Mouse (Mus musculus) lung, embryonic 15.5 days (tissue): ENCODE results near the gene Osmr. TPM values are rescaled to one million over a fixed set of nuclear protein-coding genes. Genes with fewer than 3 reads are reported as not detected.
A peak's percentile ranks its signal among the peaks of the same experiment; 100 is the strongest.
"Not testable (repeated sequence)": the region's sequence is repeated elsewhere in the genome, so short reads cannot be mapped to it uniquely, and the experiment has no call there.

Experiments used
- ATAC-seq: fragments of 200-750 bp; cut with Nextera tagmentation; 2 replicates; pipeline ENCODE4 v1.8.0; 2017; ENCODE audit warnings: moderate number of reproducible peaks, borderline replicate concordance; ENCODE audit not compliant: low FRiP score, low TSS enrichment; ENCODE audit errors: extremely low read depth
- H3K27ac ChIP-seq: fragments of 300-500 bp; sonication (generic); 2 replicates; pipeline ENCODE4 v1.5.1; 2015; ENCODE audit warnings: moderate library complexity, mild to moderate bottlenecking, inconsistent platforms
- H3K27me3 ChIP-seq: fragments of 300-500 bp; sonication (generic); 2 replicates; pipeline ENCODE4 v1.6.1; 2015; ENCODE audit warnings: inconsistent platforms
- H3K36me3 ChIP-seq: fragments of 300-500 bp; sonication (generic); 2 replicates; pipeline ENCODE4 v1.6.1; 2015; ENCODE audit warnings: inconsistent platforms
- H3K4me1 ChIP-seq: fragments of 300-500 bp; sonication (generic); 2 replicates; pipeline ENCODE4 v1.6.1; 2015; ENCODE audit warnings: inconsistent platforms
- H3K4me2 ChIP-seq: fragments of 300-500 bp; sonication (generic); 2 replicates; pipeline ENCODE4 v1.6.1; 2015; ENCODE audit warnings: inconsistent platforms, mild to moderate bottlenecking, moderate library complexity
- H3K4me3 ChIP-seq: fragments of 300-500 bp; sonication (generic); 2 replicates; pipeline ENCODE4 v1.5.1; 2015; ENCODE audit warnings: mild to moderate bottlenecking, inconsistent platforms
- H3K9ac ChIP-seq: fragments of 300-500 bp; sonication (generic); 2 replicates; pipeline ENCODE4 v1.6.1; 2015; ENCODE audit warnings: inconsistent platforms
- H3K9me3 ChIP-seq: fragments of 300-500 bp; sonication (generic); 2 replicates; pipeline ENCODE4 v1.6.1; 2016; ENCODE audit warnings: inconsistent platforms
- WGBS: fragments of 180-500 bp; shearing (Covaris S2); methylation state at CpG from one replicate; pipeline ENCODE4 v1.1.7; 2015; 5-methylcytosine and 5-hydroxymethylcytosine counted together
- polyA plus RNA-seq: library from polyadenylated mRNA; unstranded; fragments of >200 nt; fragmentation: Nextera tagmentation; extraction: Ambion mirVana; gene quantifications from 2 replicates; pipeline ENCODE4 v1.2.1, GENCODE M21; 2015

The Osmr gene
- polyA plus RNA-seq, 1 experiment from 2014 or later: 2.1 TPM

- Histone ChIP-seq H3K4me3 (no peak overlapping the region), H3K9me3 (no peaks in the 10 kb centered on the region), H3K36me3 (no peaks in the 10 kb centered on the region), H3K27ac (no peak overlapping the region), H3K4me1 (0 out of 2 replicates have a peak, but pooled peaks cover 5% of the 10 kb centered on the region), H3K9ac (no peak overlapping the region), H3K27me3 (no peaks in the 10 kb centered on the region), H3K4me2 (no peak overlapping the region)
- 77% methylated on average over 7 of the region's 7 CpGs for WGBS
- no peak for ATAC-seq
Observed at GRCm38 (mm10) chr15:6859781-6860180, 15.0 kb downstream of the Osmr start.

GRCm38 (mm10) chr15:6858871-6859270 lies 15.9 kb downstream of the Osmr start:
- Histone ChIP-seq H3K36me3 (no peaks in the 10 kb centered on the region), H3K9me3 (no peaks in the 10 kb centered on the region), H3K27me3 (no peaks in the 10 kb centered on the region), H3K4me1 (0 out of 2 replicates have a peak, but pooled peaks cover 5% of the 10 kb centered on the region), H3K27ac (no peak overlapping the region), H3K9ac (no peak overlapping the region), H3K4me3 (no peak overlapping the region), H3K4me2 (no peak overlapping the region)
- WGBS: 79% methylated on average over 4 of the region's 4 CpGs
- ATAC-seq: no peak

- Histone ChIP-seq H3K36me3 (no peaks in the 10 kb centered on the region), H3K9ac (no peak overlapping the region), H3K4me3 (no peak overlapping the region), H3K27ac (no peak overlapping the region), H3K4me2 (no peak overlapping the region), H3K27me3 (no peaks in the 10 kb centered on the region), H3K9me3 (no peaks in the 10 kb centered on the region), H3K4me1 (0 out of 2 replicates have a peak, but pooled peaks cover 5% of the 10 kb centered on the region)
- 84% methylated on average over 9 of the region's 9 CpGs for WGBS
- no peak for ATAC-seq
Observed at GRCm38 (mm10) chr15:6857270-6857905, 17.4 kb downstream of the Osmr start.

- H3K4me3 ChIP-seq: no peak overlapping the region
- H3K4me1 ChIP-seq: no peaks in the 10 kb centered on the region
- H3K27me3 ChIP-seq: no peaks in the 10 kb centered on the region
- no peak overlapping the region for H3K9ac ChIP-seq
- H3K36me3 ChIP-seq: no peaks in the 10 kb centered on the region
- WGBS: 61% methylated on average over 1 of the region's 1 CpGs
- H3K27ac ChIP-seq: no peak overlapping the region
- H3K4me2 ChIP-seq: no peak overlapping the region
- no peak for ATAC-seq
- no peaks in the 10 kb centered on the region for H3K9me3 ChIP-seq
Observed at GRCm38 (mm10) chr15:6849851-6850250, 24.9 kb downstream of the Osmr start.

- Histone ChIP-seq H3K27me3 (no peaks in the 10 kb centered on the region), H3K4me1 (no peaks in the 10 kb centered on the region), H3K27ac (no peak overlapping the region), H3K9me3 (no peaks in the 10 kb centered on the region), H3K4me3 (no peak overlapping the region), H3K4me2 (no peak overlapping the region), H3K9ac (no peak overlapping the region), H3K36me3 (no peaks in the 10 kb centered on the region)
- 47% methylated on average over 4 of the region's 4 CpGs for WGBS
- peak; percentile 46; the same call in 1 of the 2 replicates for ATAC-seq
Observed at GRCm38 (mm10) chr15:6840199-6840598, 34.6 kb downstream of the Osmr start.

- WGBS: 41% methylated on average over 4 of the region's 4 CpGs
- ATAC-seq: no peak
- no peaks in the 10 kb centered on the region for H3K9me3 ChIP-seq
- no peak overlapping the region for H3K9ac ChIP-seq
- H3K4me2 ChIP-seq: no peak overlapping the region
- no peak overlapping the region for H3K27ac ChIP-seq
- H3K4me1 ChIP-seq: no peaks in the 10 kb centered on the region
- no peaks in the 10 kb centered on the region for H3K36me3 ChIP-seq
- H3K27me3 ChIP-seq: no peaks in the 10 kb centered on the region
- H3K4me3 ChIP-seq: no peak overlapping the region
Observed at GRCm38 (mm10) chr15:6815807-6816206, 59.0 kb downstream of the Osmr start.

GRCm38 (mm10) chr15:6801212-6801611 lies 73.6 kb downstream of the Osmr start:
- not testable (repeated sequence) for H3K4me1 ChIP-seq, H3K9me3 ChIP-seq, H3K4me2 ChIP-seq, H3K27me3 ChIP-seq, ATAC-seq, H3K4me3 ChIP-seq, H3K9ac ChIP-seq, H3K27ac ChIP-seq
- H3K36me3 ChIP-seq: peaks cover 22% of the 10 kb centered on the region
- 97% methylated on average over 8 of the region's 8 CpGs for WGBS

GRCm38 (mm10) chr15:6792846-6793245 lies 81.9 kb downstream of the Osmr start:
- Histone ChIP-seq H3K4me3 (no peak overlapping the region), H3K4me2 (no peak overlapping the region), H3K9ac (no peak overlapping the region), H3K9me3 (no peaks in the 10 kb centered on the region), H3K27ac (no peak overlapping the region), H3K36me3 (peaks cover 78% of the 10 kb centered on the region), H3K27me3 (no peaks in the 10 kb centered on the region), H3K4me1 (no peaks in the 10 kb centered on the region)
- no peak for ATAC-seq
- 80% methylated on average over 7 of the region's 7 CpGs for WGBS

- H3K4me3 ChIP-seq: no peak overlapping the region
- no peak overlapping the region for H3K9ac ChIP-seq
- no peak overlapping the region for H3K27ac ChIP-seq
- WGBS: 75% methylated on average over 11 of the region's 11 CpGs
- H3K27me3 ChIP-seq: no peaks in the 10 kb centered on the region
- no peaks in the 10 kb centered on the region for H3K4me1 ChIP-seq
- peaks cover 81% of the 10 kb centered on the region for H3K36me3 ChIP-seq
- peak; percentile 46; the same call in 1 of the 2 replicates for ATAC-seq
- no peak overlapping the region for H3K4me2 ChIP-seq
- no peaks in the 10 kb centered on the region for H3K9me3 ChIP-seq
Observed at GRCm38 (mm10) chr15:6791648-6792047, 83.1 kb downstream of the Osmr start.

- 73% methylated on average over 7 of the region's 7 CpGs for WGBS
- no peak for ATAC-seq
- Histone ChIP-seq H3K4me1 (no peaks in the 10 kb centered on the region), H3K9me3 (no peaks in the 10 kb centered on the region), H3K27me3 (no peaks in the 10 kb centered on the region), H3K4me2 (no peak overlapping the region), H3K36me3 (peaks cover 78% of the 10 kb centered on the region), H3K9ac (no peak overlapping the region), H3K4me3 (no peak overlapping the region), H3K27ac (0 out of 2 replicates have a peak overlapping the region, but pooled peaks have one; percentile 12)
Observed at GRCm38 (mm10) chr15:6790011-6790410, 84.8 kb downstream of the Osmr start.

GRCm38 (mm10) chr15:6787236-6787635 lies 87.5 kb downstream of the Osmr start:
- WGBS: 93% methylated on average over 10 of the region's 10 CpGs
- no peaks in the 10 kb centered on the region for H3K27me3 ChIP-seq
- peaks cover 73% of the 10 kb centered on the region for H3K36me3 ChIP-seq
- H3K9ac ChIP-seq: no peak overlapping the region
- no peak overlapping the region for H3K27ac ChIP-seq
- no peak for ATAC-seq
- no peaks in the 10 kb centered on the region for H3K4me1 ChIP-seq
- H3K9me3 ChIP-seq: no peaks in the 10 kb centered on the region
- H3K4me2 ChIP-seq: no peak overlapping the region
- H3K4me3 ChIP-seq: no peak overlapping the region

GRCm38 (mm10) chr15:6786212-6786611 lies 88.6 kb downstream of the Osmr start:
- Histone ChIP-seq H3K9ac (no peak overlapping the region), H3K9me3 (no peaks in the 10 kb centered on the region), H3K4me3 (no peak overlapping the region), H3K4me2 (no peak overlapping the region), H3K4me1 (no peaks in the 10 kb centered on the region), H3K36me3 (peaks cover 70% of the 10 kb centered on the region), H3K27me3 (no peaks in the 10 kb centered on the region), H3K27ac (no peak overlapping the region)
- WGBS: 87% methylated on average over 10 of the region's 10 CpGs
- ATAC-seq: no peak

GRCm38 (mm10) chr15:6772265-6772664 lies 102.5 kb downstream of the Osmr start:
- 92% methylated on average over 3 of the region's 3 CpGs for WGBS
- Histone ChIP-seq H3K4me2 (no peak overlapping the region), H3K4me1 (no peaks in the 10 kb centered on the region), H3K9me3 (no peaks in the 10 kb centered on the region), H3K9ac (no peak overlapping the region), H3K4me3 (no peak overlapping the region), H3K27me3 (no peaks in the 10 kb centered on the region), H3K36me3 (peaks cover 58% of the 10 kb centered on the region), H3K27ac (no peak overlapping the region)
- ATAC-seq: no peak
